Mouse (Mus musculus) forebrain, embryonic 14.5 days (tissue): Measurements from ENCODE around the gene Fbxw24. TPM values are rescaled to one million over a fixed set of nuclear protein-coding genes. Genes with fewer than 3 reads are reported as not detected.

ENCODE experiments used
- ATAC-seq: fragments of 200-750 bp; cut with Nextera tagmentation; 2 replicates; pipeline ENCODE4 v1.8.0; 2017; ENCODE audit warnings: mild to moderate bottlenecking, moderate library complexity
- DNase-seq: peaks from one replicate; pipeline ENCODE4 v3.0.0-alpha.2; 2015; ENCODE audit warnings: low spot score
- H3K27ac ChIP-seq: fragments of 300-500 bp; sonication (generic); 2 replicates; pipeline ENCODE4 v1.5.1; 2014; ENCODE audit warnings: low read depth, mild to moderate bottlenecking, control low read depth, low read length, moderate library complexity
- H3K27me3 ChIP-seq: fragments of 300-500 bp; sonication (generic); replicated peaks from 2 replicates; pipeline ENCODE4 v1.6.1; 2014; ENCODE audit warnings: low read length, control low read depth, mixed read lengths; ENCODE audit not compliant: control insufficient read depth, insufficient read depth
- H3K36me3 ChIP-seq: fragments of 300-500 bp; sonication (generic); 2 replicates; pipeline ENCODE4 v1.6.1; 2014; ENCODE audit warnings: low read length, control low read depth; ENCODE audit not compliant: control insufficient read depth, insufficient read depth
- H3K4me1 ChIP-seq: fragments of 300-500 bp; sonication (generic); 2 replicates; pipeline ENCODE4 v1.6.1; 2014; ENCODE audit warnings: antibody characterized with exemption, low read length, control low read depth; ENCODE audit not compliant: control insufficient read depth, insufficient read depth
- H3K4me2 ChIP-seq: fragments of 300-500 bp; sonication (generic); 2 replicates; pipeline ENCODE4 v1.6.1; 2014; ENCODE audit warnings: mild to moderate bottlenecking, control low read depth, low read length
- H3K4me3 ChIP-seq: fragments of 300-500 bp; sonication (generic); 2 replicates; pipeline ENCODE4 v1.5.1; 2014; ENCODE audit warnings: low read depth, low read length, control low read depth
- H3K9ac ChIP-seq: fragments of 300-500 bp; sonication (generic); 2 replicates; pipeline ENCODE4 v1.6.1; 2014; ENCODE audit warnings: mild to moderate bottlenecking, low read length, control low read depth, moderate library complexity
- H3K9me3 ChIP-seq: fragments of 300-500 bp; sonication (generic); replicated peaks from 2 replicates; pipeline ENCODE4 v1.6.1; 2016; ENCODE audit warnings: low read length, control low read depth, mixed read lengths; ENCODE audit not compliant: control insufficient read depth
- WGBS: fragments of 180-500 bp; shearing (Covaris S2); extraction: QIAGEN DNeasy Blood & Tissue Kit; methylation state at CpG from one replicate; pipeline ENCODE4 v1.1.7; 2014; 5-methylcytosine and 5-hydroxymethylcytosine counted together
- polyA plus RNA-seq: library from polyadenylated mRNA; unstranded; fragments of >200 nt; fragmentation: Nextera tagmentation; extraction: Ambion mirVana; gene quantifications from 2 replicates; pipeline ENCODE4 v1.2.1, GENCODE M21; 2014

Gene Fbxw24
- polyA plus RNA-seq, 1 experiment from 2014 or later, result not detected

- H3K27me3 ChIP-seq, result no peaks in the 10 kb centered on the region
- 79% methylated on average over 3 of the region's 3 CpGs for WGBS
- ATAC-seq, result no peak
- peak; percentile 2 for DNase-seq
- H3K4me2 ChIP-seq, result no peak overlapping the region
- no peaks in the 10 kb centered on the region for H3K4me1 ChIP-seq
- no peaks in the 10 kb centered on the region for H3K9me3 ChIP-seq
- no peak overlapping the region for H3K9ac ChIP-seq
- no peak overlapping the region for H3K27ac ChIP-seq
- H3K4me3 ChIP-seq, result no peak overlapping the region
- H3K36me3 ChIP-seq, result no peaks in the 10 kb centered on the region
These were observed 73.4 kb downstream of the Fbxw24 start for GRCm38 (mm10) chr9:109552483-109552882.

Other genes starting within 250 kb of the Fbxw24 start
- not detected in 2 replicates for gene Fbxw22, start 221.8 kb downstream of the Fbxw24 start, polyA plus RNA-seq
- gene Fbxw16, start 176.9 kb downstream of the Fbxw24 start, polyA plus RNA-seq, result not detected in 2 replicates
- gene Fbxw19, start 130.2 kb downstream of the Fbxw24 start, polyA plus RNA-seq, result not detected in 2 replicates
- not detected in 2 replicates for gene Fbxw15, start 57.8 kb downstream of the Fbxw24 start, polyA plus RNA-seq
- not detected in 2 replicates for gene Fbxw25, start 38.6 kb upstream of the Fbxw24 start, polyA plus RNA-seq
- not detected in 2 replicates for gene Fbxw18, start 76.6 kb upstream of the Fbxw24 start, polyA plus RNA-seq
- gene Fbxw26, start 120.0 kb upstream of the Fbxw24 start, polyA plus RNA-seq, result not detected in 2 replicates
- gene Fbxw27, start 164.6 kb upstream of the Fbxw24 start, polyA plus RNA-seq, result not detected in 2 replicates
- gene Spink8, start 186.2 kb upstream of the Fbxw24 start, polyA plus RNA-seq, result not detected in 2 replicates
- 74.6 and 84.7 TPM in 2 replicates for gene Nme6, start 206.7 kb upstream of the Fbxw24 start, polyA plus RNA-seq
- gene Camp, start 223.6 kb upstream of the Fbxw24 start, polyA plus RNA-seq, result 1.1 TPM in 1 of 2 replicates, not detected in the other
- 15.1 and 15.7 TPM in 2 replicates for gene Cdc25a, start 249.5 kb upstream of the Fbxw24 start, polyA plus RNA-seq